26 mouse cellular contexts compared by ENCODE assay signal in genomic region chr2:167424516-167424915, GRCm38 (mm10). TPM values are rescaled to one million over a fixed set of nuclear protein-coding genes. Genes with fewer than 3 reads are reported as not detected.
A peak's percentile ranks its signal among the peaks of the same experiment; 100 is the strongest.
DNase-seq lines count a peak whose midpoint lies in the region; ATAC-seq and TF ChIP-seq lines count a peak whose summit lies in the region.
"Had no signal": no experiment of that assay in that cellular context is flagged by ENCODE, and none has a peak within 500 bp of the region (broad histone marks: within the 10 kb centered on the region; RNA-seq: fewer than 3 reads in every experiment).

No protein-coding gene starts in this region.

- H3K4me3 ChIP-seq in liver, embryonic 13.5 days (replicated peaks), result no peak overlapping the region
- H3K4me3 ChIP-seq in liver, embryonic 11.5 days (ENCODE audit: low read depth, low read length), result no peak overlapping the region
- H3K4me3 ChIP-seq in ES-E14 (ENCODE audit: insufficient read depth in 1 of 2, low read depth in 1 of 2, low read length in 2 of 2, poor library complexity in 1 of 2, severe bottlenecking in 1 of 2), result no peak overlapping the region
- H3K4me3 ChIP-seq in stomach, embryonic 16.5 days (replicated peaks; ENCODE audit: low read length), result no peak overlapping the region
- H3K4me3 ChIP-seq: embryonic facial prominence, embryonic 10.5 days; forebrain, embryonic 10.5 days; limb, embryonic 12.5 days; midbrain, embryonic 13.5 days had no signal

- no peaks in the 10 kb centered on the region for H3K27me3 ChIP-seq in liver, embryonic 13.5 days
- no peaks in the 10 kb centered on the region for H3K27me3 ChIP-seq in liver, embryonic 11.5 days (replicated peaks; ENCODE audit: control insufficient read depth, insufficient read depth, low read length)
- no peaks in the 10 kb centered on the region for H3K27me3 ChIP-seq in stomach, embryonic 16.5 days (ENCODE audit: control insufficient read depth, insufficient read depth, low read length)
- H3K27me3 ChIP-seq: limb, embryonic 12.5 days; midbrain, embryonic 13.5 days had no signal

- WGBS in liver, embryonic 13.5 days (ENCODE audit: insufficient replicate concordance), result 82% methylated on average over 3 of the region's 3 CpGs
- 90% methylated on average over 3 of the region's 3 CpGs for WGBS in liver, embryonic 11.5 days
- WGBS in stomach, embryonic 16.5 days, result 86% methylated on average over 3 of the region's 3 CpGs

- in situ Hi-C loops in ES-E14 (cut with MboI; ENCODE audit: low sequenced_read_pairs in 2 of 2, unreplicated experiment in 2 of 2), result no loop called here

- H3K4me2 ChIP-seq in liver, embryonic 13.5 days, result peak overlapping the region; percentile 73; the same call in 1 of the 2 replicates
- H3K4me2 ChIP-seq in liver, embryonic 11.5 days, result no peak overlapping the region
- no peak overlapping the region for H3K4me2 ChIP-seq in stomach, embryonic 16.5 days (ENCODE audit: low read depth, low read length)
- H3K4me2 ChIP-seq: hindbrain, embryonic 14.5 days; limb, embryonic 12.5 days; midbrain, embryonic 13.5 days had no signal

- DNase-seq in liver, embryonic 13.5 days, result no peak
- no peak for DNase-seq in liver, embryonic 11.5 days (ENCODE audit: low spot score)
- no peak for DNase-seq in ES-E14 (ENCODE audit: low read depth, low spot score)
- peak; percentile 80 for DNase-seq in ZHBTc4 (ENCODE audit: low read depth, low spot score)
- DNase-seq in urinary bladder, postnatal 10 days (ENCODE audit: low spot score), result no peak
- DNase-seq in embryo, embryonic 11 days, result no peak
- DNase-seq in left cerebral cortex, adult 8-10 months (ENCODE audit: low spot score in 2 of 2), result no peak
- DNase-seq: adrenal gland, postnatal 10 days; cerebellum, adult 2 months; cerebellum, postnatal 36 days; gastrocnemius, postnatal 25 days; heart, adult 18-20 months; heart, postnatal 4 days; kidney, adult 9 months; kidney, postnatal 14 days; lung, adult 2 months; right cerebral cortex, postnatal 14 days; spleen, adult 18-20 months had no signal

- no peak for ATAC-seq in liver, embryonic 13.5 days (ENCODE audit: low read depth)
- ATAC-seq in liver, embryonic 11.5 days (replicated peaks; ENCODE audit: low FRiP score), result no peak
- ATAC-seq in stomach, embryonic 16.5 days (ENCODE audit: insufficient read depth, low FRiP score), result no peak
- ATAC-seq: forebrain, embryonic 16.5 days; inflammation-experienced regulatory T-cells, adult 6 months; midbrain, embryonic 13.5 days had no signal

- peaks cover 59% of the 10 kb centered on the region for H3K36me3 ChIP-seq in liver, embryonic 13.5 days
- peaks cover 14% of the 10 kb centered on the region for H3K36me3 ChIP-seq in liver, embryonic 11.5 days (ENCODE audit: control insufficient read depth, insufficient read depth, low read length)
- H3K36me3 ChIP-seq in ES-E14 (ENCODE audit: control insufficient read depth, insufficient read depth, low read length, poor library complexity, severe bottlenecking), result peaks cover 38% of the 10 kb centered on the region
- peaks cover 25% of the 10 kb centered on the region for H3K36me3 ChIP-seq in stomach, embryonic 16.5 days (ENCODE audit: control insufficient read depth, insufficient read depth, low read length)

- peaks cover 83% of the 10 kb centered on the region for H3K4me1 ChIP-seq in liver, embryonic 13.5 days (replicated peaks)
- peaks cover 39% of the 10 kb centered on the region for H3K4me1 ChIP-seq in liver, embryonic 11.5 days (replicated peaks; ENCODE audit: control insufficient read depth, insufficient read depth, low read length)
- peaks cover 2 to 4% of the 10 kb centered on the region in 2 experiments; a peak in 2 of 4 replicates for H3K4me1 ChIP-seq in ES-E14 (ENCODE audit: control insufficient read depth in 2 of 2, insufficient read depth in 2 of 2, low read length in 2 of 2, poor library complexity in 1 of 2)
- H3K4me1 ChIP-seq in stomach, embryonic 16.5 days (ENCODE audit: control insufficient read depth, insufficient read depth, low read length), result peaks cover 22% of the 10 kb centered on the region

- no peaks in the 10 kb centered on the region for H3K9me3 ChIP-seq in liver, embryonic 13.5 days (replicated peaks)
- H3K9me3 ChIP-seq in liver, embryonic 11.5 days (ENCODE audit: control insufficient read depth, low read length), result no peaks in the 10 kb centered on the region
- no peaks in the 10 kb centered on the region for H3K9me3 ChIP-seq in ES-E14 (ENCODE audit: control insufficient read depth, insufficient read depth, low read depth, low read length)
- H3K9me3 ChIP-seq in stomach, embryonic 16.5 days (replicated peaks; ENCODE audit: control insufficient read depth, low read length), result no peaks in the 10 kb centered on the region
- H3K9me3 ChIP-seq: embryonic facial prominence, embryonic 10.5 days; forebrain, embryonic 10.5 days; limb, embryonic 12.5 days; midbrain, embryonic 13.5 days had no signal

- H3K27ac ChIP-seq in liver, embryonic 13.5 days, result peak overlapping the region; percentile 98
- H3K27ac ChIP-seq in liver, embryonic 11.5 days (ENCODE audit: low read depth, low read length), result no peak overlapping the region
- H3K27ac ChIP-seq in ES-E14 (ENCODE audit: insufficient read depth, low read depth, low read length, poor library complexity, severe bottlenecking), result peak overlapping the region; percentile 98
- H3K27ac ChIP-seq in stomach, embryonic 16.5 days (ENCODE audit: low read length), result peak overlapping the region; percentile 56; the same call in 1 of the 2 replicates
- H3K27ac ChIP-seq: embryonic facial prominence, embryonic 10.5 days; forebrain, embryonic 10.5 days; hindbrain, embryonic 14.5 days; limb, embryonic 12.5 days; midbrain, embryonic 13.5 days had no signal

- peak overlapping the region; percentile 97 for H3K9ac ChIP-seq in liver, embryonic 13.5 days
- no peak overlapping the region for H3K9ac ChIP-seq in liver, embryonic 11.5 days (ENCODE audit: low read depth, low read length)
- H3K9ac ChIP-seq in ES-E14 (ENCODE audit: insufficient read depth, low read depth, low read length, poor library complexity, severe bottlenecking), result no peak overlapping the region
- H3K9ac ChIP-seq in stomach, embryonic 16.5 days (ENCODE audit: low read length), result no peak overlapping the region
- H3K9ac ChIP-seq: hindbrain, embryonic 14.5 days; limb, embryonic 12.5 days; midbrain, embryonic 13.5 days had no signal

TF ChIP-seq in ES-E14, 5 proteins besides CTCF, POLR2A, EP300 and RAD21:
- TF ChIP-seq CHD2 (IDR thresholded peaks at IDR 0.05; ENCODE audit: low read depth, low read length), result no peak
- TF ChIP-seq MAFK (IDR thresholded peaks at IDR 0.05; ENCODE audit: insufficient read depth, low read depth, low read length), result no peak
- TF ChIP-seq ZNF384 (IDR thresholded peaks at IDR 0.05; ENCODE audit: low read depth, low read length), result no peak
- no peak for TF ChIP-seq HCFC1 (IDR thresholded peaks at IDR 0.05; ENCODE audit: borderline replicate concordance, insufficient read depth, low read length)
- TF ChIP-seq ZC3H11A (IDR thresholded peaks at IDR 0.05; ENCODE audit: borderline replicate concordance, low read depth, low read length), result no peak

RNA-seq across cellular contexts. Expression of gene Slc9a8, which starts 3.0 kb away (rescaled TPM):
- 12.0 and 13.4 TPM in 2 replicates for polyA plus RNA-seq in liver, embryonic 13.5 days (2015; fragmentation: Nextera tagmentation; extraction: Ambion mirVana)
- 22.0 and 23.8 TPM in 2 replicates for polyA plus RNA-seq in liver, embryonic 11.5 days (2014; fragmentation: Nextera tagmentation; extraction: Ambion mirVana)
- 38.6 and 54.4 TPM in 2 replicates for total RNA-seq in ES-E14 (2012; rRNA removed)
- polyA plus RNA-seq in stomach, embryonic 16.5 days (2015; fragmentation: Nextera tagmentation; extraction: Ambion mirVana), result 21.5 and 21.7 TPM in 2 replicates
- total RNA-seq in left cerebral cortex, adult 8-10 months (2022), result 10 to 100 TPM; 34.4 to 38.7 (median 35.1) TPM
